Mouse (Mus musculus) lung, embryonic 14.5 days (tissue): ENCODE data around the gene Wwox. TPM values are rescaled to one million over a fixed set of nuclear protein-coding genes. Genes with fewer than 3 reads are reported as not detected.

Source experiments
- ATAC-seq: fragments of 200-750 bp; cut with Nextera tagmentation; 2 replicates; pipeline ENCODE4 v1.8.0; 2017; ENCODE audit warnings: mild to moderate bottlenecking, moderate TSS enrichment, moderate library complexity; ENCODE audit not compliant: insufficient read depth
- DNase-seq: peaks from one replicate; pipeline ENCODE4 v3.0.0-alpha.2; 2015
- H3K27ac ChIP-seq: fragments of 300-500 bp; sonication (generic); 2 replicates; pipeline ENCODE4 v1.5.1; 2014; ENCODE audit warnings: low read depth, mild to moderate bottlenecking, moderate library complexity
- H3K27me3 ChIP-seq: fragments of 300-500 bp; sonication (generic); 2 replicates; pipeline ENCODE4 v1.6.1; 2014; ENCODE audit warnings: low read length, control low read depth; ENCODE audit not compliant: insufficient read depth
- H3K36me3 ChIP-seq: fragments of 300-500 bp; sonication (generic); 2 replicates; pipeline ENCODE4 v1.6.1; 2014; ENCODE audit warnings: control low read depth; ENCODE audit not compliant: insufficient read depth
- H3K4me1 ChIP-seq: fragments of 300-500 bp; sonication (generic); 2 replicates; pipeline ENCODE4 v1.6.1; 2014; ENCODE audit warnings: antibody characterized with exemption, control low read depth; ENCODE audit not compliant: insufficient read depth
- H3K4me2 ChIP-seq: fragments of 300-500 bp; sonication (generic); 2 replicates; pipeline ENCODE4 v1.6.1; 2014; ENCODE audit warnings: mild to moderate bottlenecking
- H3K4me3 ChIP-seq: fragments of 300-500 bp; sonication (generic); 2 replicates; pipeline ENCODE4 v1.5.1; 2014; ENCODE audit warnings: low read depth, low read length
- H3K9ac ChIP-seq: fragments of 300-500 bp; sonication (generic); 2 replicates; pipeline ENCODE4 v1.6.1; 2014
- H3K9me3 ChIP-seq: fragments of 300-500 bp; sonication (generic); 2 replicates; pipeline ENCODE4 v1.6.1; 2016; ENCODE audit warnings: low read depth, low read length, control low read depth
- CTCF ChIP-seq: IDR thresholded peaks from 2 replicates; pipeline ENCODE4 v1.5.1; 2016; ENCODE audit warnings: antibody characterized with exemption, low read depth
- WGBS: fragments of 180-500 bp; shearing (Covaris S2); extraction: QIAGEN DNeasy Blood & Tissue Kit; methylation state at CpG from one replicate; pipeline ENCODE4 v1.1.7; 2014; 5-methylcytosine and 5-hydroxymethylcytosine counted together
- polyA plus RNA-seq: library from polyadenylated mRNA; unstranded; fragments of >200 nt; fragmentation: Nextera tagmentation; extraction: Ambion mirVana; gene quantifications from 2 replicates; pipeline ENCODE4 v1.2.1, GENCODE M21; 2014

Gene Wwox
- polyA plus RNA-seq, 1 experiment from 2014 or later: 16.1 TPM

GRCm38 (mm10) chr8:114452278-114452677 is 12.8 kb downstream of the Wwox start:
- no peak for TF ChIP-seq CTCF
- ATAC-seq (no peak), DNase-seq (no peak)
- Histone ChIP-seq H3K4me3 (no peak overlapping the region), H3K27ac (no peak overlapping the region), H3K4me1 (peaks cover 4% of the 10 kb centered on the region; the same call in 1 of the 2 replicates), H3K9me3 (no peaks in the 10 kb centered on the region), H3K36me3 (0 out of 2 replicates have a peak, but pooled peaks cover 18% of the 10 kb centered on the region), H3K4me2 (no peak overlapping the region), H3K9ac (no peak overlapping the region), H3K27me3 (no peaks in the 10 kb centered on the region)
- WGBS: 89% methylated on average over 8 of the region's 8 CpGs

- 11% methylated on average over 9 of the region's 9 CpGs for WGBS
- no peak overlapping the region for H3K27ac ChIP-seq
- H3K4me3 ChIP-seq: no peak overlapping the region
- peaks cover 6% of the 10 kb centered on the region; the same call in 1 of the 2 replicates for H3K4me1 ChIP-seq
- no peak overlapping the region for H3K4me2 ChIP-seq
- H3K9me3 ChIP-seq: no peaks in the 10 kb centered on the region
- TF ChIP-seq CTCF: peak; percentile 90
- peak; percentile 42; the same call in 1 of the 2 replicates for ATAC-seq
- 0 out of 2 replicates have a peak, but pooled peaks cover 18% of the 10 kb centered on the region for H3K36me3 ChIP-seq
- DNase-seq: peak; percentile 96
- no peaks in the 10 kb centered on the region for H3K27me3 ChIP-seq
- H3K9ac ChIP-seq: no peak overlapping the region
These were observed 13.3 kb downstream of the Wwox start for GRCm38 (mm10) chr8:114452781-114453221.

GRCm38 (mm10) chr8:114455302-114455701 is 15.8 kb downstream of the Wwox start:
- DNase-seq (no peak), ATAC-seq (no peak)
- H3K9ac ChIP-seq: no peak overlapping the region
- no peak overlapping the region for H3K4me3 ChIP-seq
- no peak for TF ChIP-seq CTCF
- peaks cover 6% of the 10 kb centered on the region; the same call in 1 of the 2 replicates for H3K4me1 ChIP-seq
- H3K9me3 ChIP-seq: no peaks in the 10 kb centered on the region
- no peak overlapping the region; the same call in 1 of the 2 replicates for H3K27ac ChIP-seq
- no peaks in the 10 kb centered on the region for H3K27me3 ChIP-seq
- 78% methylated on average over 8 of the region's 8 CpGs for WGBS
- 0 out of 2 replicates have a peak, but pooled peaks cover 5% of the 10 kb centered on the region for H3K36me3 ChIP-seq
- no peak overlapping the region for H3K4me2 ChIP-seq

- Histone ChIP-seq H3K36me3 (no peaks in the 10 kb centered on the region), H3K4me3 (no peak overlapping the region), H3K9me3 (no peaks in the 10 kb centered on the region), H3K9ac (no peak overlapping the region), H3K4me1 (peaks cover 6% of the 10 kb centered on the region; the same call in 1 of the 2 replicates), H3K27ac (peak overlapping the region; percentile 78), H3K4me2 (peak overlapping the region; percentile 36), H3K27me3 (no peaks in the 10 kb centered on the region)
- no peak for TF ChIP-seq CTCF
- DNase-seq (peak; percentile 69), ATAC-seq (peak; percentile 57)
- 58% methylated on average over 15 of the region's 15 CpGs for WGBS
These were observed 16.5 kb downstream of the Wwox start for GRCm38 (mm10) chr8:114455953-114456352.

- Histone ChIP-seq H3K9me3 (no peaks in the 10 kb centered on the region), H3K36me3 (no peaks in the 10 kb centered on the region), H3K9ac (no peak overlapping the region), H3K4me2 (peak overlapping the region; percentile 21), H3K4me1 (peaks cover 6% of the 10 kb centered on the region; the same call in 1 of the 2 replicates), H3K27ac (peak overlapping the region; percentile 75), H3K4me3 (no peak overlapping the region), H3K27me3 (no peaks in the 10 kb centered on the region)
- no peak for TF ChIP-seq CTCF
- DNase-seq (peak; percentile 92), ATAC-seq (peak; percentile 86)
- 16% methylated on average over 25 of the region's 25 CpGs for WGBS
These were observed 18.8 kb downstream of the Wwox start for GRCm38 (mm10) chr8:114458113-114458784.

GRCm38 (mm10) chr8:114460600-114460999 is 21.1 kb downstream of the Wwox start:
- H3K9ac ChIP-seq: no peak overlapping the region
- H3K4me3 ChIP-seq: no peak overlapping the region
- H3K9me3 ChIP-seq: no peaks in the 10 kb centered on the region
- 73% methylated on average over 5 of the region's 5 CpGs for WGBS
- no peak for DNase-seq
- no peak overlapping the region for H3K4me2 ChIP-seq
- H3K27me3 ChIP-seq: no peaks in the 10 kb centered on the region
- no peak for ATAC-seq
- no peak overlapping the region for H3K27ac ChIP-seq
- peaks cover 3% of the 10 kb centered on the region; the same call in 1 of the 2 replicates for H3K4me1 ChIP-seq
- no peaks in the 10 kb centered on the region for H3K36me3 ChIP-seq
- TF ChIP-seq CTCF: peak; percentile 26

GRCm38 (mm10) chr8:114462591-114462990 is 23.1 kb downstream of the Wwox start:
- TF ChIP-seq CTCF: no peak
- WGBS: 79% methylated on average over 11 of the region's 11 CpGs
- H3K9me3 ChIP-seq: no peaks in the 10 kb centered on the region
- no peak overlapping the region for H3K9ac ChIP-seq
- DNase-seq: peak; percentile 43
- no peaks in the 10 kb centered on the region for H3K27me3 ChIP-seq
- no peak for ATAC-seq
- H3K36me3 ChIP-seq: no peaks in the 10 kb centered on the region
- H3K27ac ChIP-seq: no peak overlapping the region
- no peaks in the 10 kb centered on the region for H3K4me1 ChIP-seq
- H3K4me3 ChIP-seq: no peak overlapping the region
- no peak overlapping the region for H3K4me2 ChIP-seq
